Mouse (Mus musculus): ENCODE measurements around the gene Atp13a4. TPM values are rescaled to one million over a fixed set of nuclear protein-coding genes. Genes with fewer than 3 reads are reported as not detected.

Atp13a4 gene
- total RNA-seq (2014; rRNA removed) (2.8 and 7.2 TPM in 2 replicates), polyA plus RNA-seq (2015; fragmentation: Nextera tagmentation; extraction: Ambion mirVana) (5.1 and 5.7 TPM in 2 replicates)

DNA sequence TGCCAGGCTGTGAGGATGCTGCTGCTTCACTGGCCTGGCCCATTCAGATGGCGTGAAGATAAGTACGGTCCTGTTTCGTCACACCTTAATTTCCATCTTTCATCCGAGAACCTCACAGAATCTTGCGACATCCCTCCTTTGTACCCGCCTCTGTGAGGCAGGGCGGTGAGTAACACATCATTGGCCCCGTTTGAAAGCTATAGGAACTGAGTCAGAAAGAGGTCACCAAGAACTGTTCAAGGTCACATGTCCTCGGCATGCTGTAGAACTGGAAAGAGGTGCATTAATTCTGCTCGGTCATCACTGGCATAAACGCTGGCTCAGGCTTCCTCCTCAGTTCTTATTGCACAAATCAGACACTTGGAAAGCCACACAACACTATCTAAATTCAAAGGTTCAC is at the start of gene Atp13a4:
Atp13a4 (minus strand) TSS at position 36 of the 400 bp plus-strand sequence.
- H3K27ac ChIP-seq: no peak within 1 kb of the TSS
- H3K27me3 ChIP-seq (ENCODE audit: insufficient read depth, low read length): no peaks in the 10 kb centered on the region
- H3K4me2 ChIP-seq (ENCODE audit: low read depth, low read length): no peak within 1 kb of the TSS
- no peak for ATAC-seq
- no peak for TF ChIP-seq CTCF (IDR thresholded peaks at IDR 0.05; ENCODE audit: low read depth)
- H3K36me3 ChIP-seq (ENCODE audit: insufficient read depth, low read length): no peaks in the 10 kb centered on the region
- 79% methylated on average over 11 of the region's 11 CpGs for WGBS
- no peaks in the 10 kb centered on the region for H3K9me3 ChIP-seq (ENCODE audit: low read length)
- no peak within 1 kb of the TSS for H3K9ac ChIP-seq (replicated peaks; ENCODE audit: low read length)
- DNase-seq (ENCODE audit: low spot score): no peak
- H3K4me3 ChIP-seq (ENCODE audit: low read length): no peak within 1 kb of the TSS
- H3K4me1 ChIP-seq (ENCODE audit: insufficient read depth, low read length): no peaks in the 10 kb centered on the region

DNA sequence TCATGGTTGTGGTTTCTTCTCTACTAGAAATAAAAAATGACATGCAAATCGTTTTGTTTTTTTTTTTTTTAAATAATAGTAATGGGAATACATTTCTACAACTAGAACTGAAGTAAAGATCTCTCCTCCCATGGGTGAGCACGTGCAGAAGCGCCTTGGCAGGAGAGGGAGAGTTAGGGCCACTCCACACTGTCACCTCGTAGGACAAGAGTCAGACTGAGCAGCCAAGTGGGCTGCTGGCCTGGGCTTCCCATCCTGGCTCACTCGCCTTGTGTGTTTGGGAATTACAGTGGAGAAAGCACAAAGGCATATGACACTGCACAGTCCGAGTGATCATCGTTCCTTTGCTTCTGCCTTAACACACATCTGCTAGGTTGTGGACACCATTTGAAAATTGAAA is 47.5 kb upstream of the Atp13a4 start:
- WGBS: 85% methylated on average over 7 of the region's 7 CpGs
- ATAC-seq (no peak), DNase-seq (ENCODE audit: low spot score) (no peak)
- H3K36me3 ChIP-seq (ENCODE audit: insufficient read depth, low read length): peaks cover 33% of the 10 kb centered on the region
- H3K9ac ChIP-seq (replicated peaks; ENCODE audit: low read length): no peak overlapping the region
- H3K27me3 ChIP-seq (ENCODE audit: insufficient read depth, low read length): no peaks in the 10 kb centered on the region
- H3K4me3 ChIP-seq (ENCODE audit: low read length): no peak overlapping the region
- no peaks in the 10 kb centered on the region for H3K9me3 ChIP-seq (ENCODE audit: low read length)
- H3K4me2 ChIP-seq (ENCODE audit: low read depth, low read length): no peak overlapping the region
- H3K4me1 ChIP-seq (ENCODE audit: insufficient read depth, low read length): no peaks in the 10 kb centered on the region
- no peak overlapping the region for H3K27ac ChIP-seq
- no peak for TF ChIP-seq CTCF (IDR thresholded peaks at IDR 0.05; ENCODE audit: low read depth)

DNA sequence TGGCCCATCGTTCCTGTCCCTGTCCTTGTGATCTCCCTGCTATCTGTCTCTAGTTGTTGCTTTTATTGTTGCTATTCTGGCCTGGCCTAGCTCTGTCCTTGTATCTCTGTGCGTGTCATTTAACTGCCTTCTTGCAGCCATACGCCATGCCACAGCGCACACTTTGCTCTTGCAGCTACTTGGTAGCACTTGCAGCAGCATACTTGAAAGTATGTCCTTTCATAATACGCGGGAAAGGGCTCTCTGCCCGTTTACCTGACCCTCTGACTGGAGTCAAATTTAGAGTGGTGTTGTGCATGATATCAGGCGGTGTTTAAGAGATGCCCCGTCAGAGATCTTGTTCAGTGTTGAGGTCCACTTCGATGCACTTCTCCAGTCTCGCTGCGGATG is 35.1 kb upstream of the Atp13a4 start:
- Histone ChIP-seq H3K4me2 (ENCODE audit: low read depth, low read length) (peak overlapping the region; percentile 84), H3K4me1 (ENCODE audit: insufficient read depth, low read length) (peaks cover 6% of the 10 kb centered on the region; the same call in 1 of the 2 replicates), H3K36me3 (ENCODE audit: insufficient read depth, low read length) (no peaks in the 10 kb centered on the region), H3K9me3 (ENCODE audit: low read length) (no peaks in the 10 kb centered on the region), H3K9ac (replicated peaks; ENCODE audit: low read length) (peak overlapping the region; percentile 93), H3K4me3 (ENCODE audit: low read length) (peak overlapping the region; percentile 99), H3K27ac (peak overlapping the region; percentile 73; the same call in 1 of the 2 replicates), H3K27me3 (ENCODE audit: insufficient read depth, low read length) (no peaks in the 10 kb centered on the region)
- DNase-seq (ENCODE audit: low spot score): peak; percentile 5
- ATAC-seq: 0 out of 2 replicates have a peak, but pooled peaks have one; percentile 27
- 7% methylated on average over 12 of the region's 12 CpGs for WGBS
- TF ChIP-seq CTCF (IDR thresholded peaks at IDR 0.05; ENCODE audit: low read depth): no peak

DNA sequence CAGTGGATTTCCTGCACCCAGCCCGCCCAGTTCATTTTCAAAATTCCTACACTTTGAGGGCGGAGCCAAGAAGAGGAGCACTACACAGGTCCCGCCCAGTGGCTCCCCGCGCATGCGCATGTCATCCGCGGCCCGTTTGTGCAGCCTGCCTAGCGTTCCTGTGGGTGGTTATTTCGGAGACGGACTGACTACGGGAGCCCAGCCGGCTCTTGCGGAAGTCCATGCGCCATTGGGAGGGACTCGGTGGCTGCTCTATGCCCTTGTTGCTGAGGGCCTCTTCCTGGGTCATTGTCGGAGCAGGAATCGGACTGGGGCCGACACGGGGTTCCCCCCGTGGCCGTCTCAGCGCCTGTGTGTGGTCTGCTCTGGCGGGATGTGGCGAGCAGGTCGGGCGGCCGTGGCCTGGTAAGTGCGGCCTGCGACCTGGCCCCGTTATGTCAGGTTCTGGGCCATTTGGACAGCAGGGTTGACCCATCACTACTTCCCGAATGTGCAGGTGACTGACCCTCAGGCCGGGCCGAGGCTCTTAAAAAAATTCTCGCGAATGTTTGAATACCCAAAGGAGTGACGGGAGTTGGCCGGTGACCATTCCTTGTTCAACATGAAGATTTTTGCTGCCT is 34.6 kb upstream of the Atp13a4 start, which contains the start of gene Opa1:
Opa1 (plus strand) TSS at position 168 of the 620 bp plus-strand sequence.
- H3K4me2 ChIP-seq (ENCODE audit: low read depth, low read length): peak within 1 kb of the TSS; percentile 84
- under 1% methylated on average over 39 of the region's 39 CpGs for WGBS
- peaks cover 6% of the 10 kb centered on the region; the same call in 1 of the 2 replicates for H3K4me1 ChIP-seq (ENCODE audit: insufficient read depth, low read length)
- H3K9ac ChIP-seq (replicated peaks; ENCODE audit: low read length): peak within 1 kb of the TSS; percentile 93
- no peaks in the 10 kb centered on the region for H3K36me3 ChIP-seq (ENCODE audit: insufficient read depth, low read length)
- ATAC-seq: peak; percentile 99
- peak within 1 kb of the TSS; percentile 99 for H3K4me3 ChIP-seq (ENCODE audit: low read length)
- H3K9me3 ChIP-seq (ENCODE audit: low read length): no peaks in the 10 kb centered on the region
- TF ChIP-seq CTCF (IDR thresholded peaks at IDR 0.05; ENCODE audit: low read depth): no peak; the same call in 1 of the 2 replicates
- DNase-seq (ENCODE audit: low spot score): peak; percentile 97
- no peaks in the 10 kb centered on the region for H3K27me3 ChIP-seq (ENCODE audit: insufficient read depth, low read length)
- peak within 1 kb of the TSS; percentile 73 for H3K27ac ChIP-seq

DNA sequence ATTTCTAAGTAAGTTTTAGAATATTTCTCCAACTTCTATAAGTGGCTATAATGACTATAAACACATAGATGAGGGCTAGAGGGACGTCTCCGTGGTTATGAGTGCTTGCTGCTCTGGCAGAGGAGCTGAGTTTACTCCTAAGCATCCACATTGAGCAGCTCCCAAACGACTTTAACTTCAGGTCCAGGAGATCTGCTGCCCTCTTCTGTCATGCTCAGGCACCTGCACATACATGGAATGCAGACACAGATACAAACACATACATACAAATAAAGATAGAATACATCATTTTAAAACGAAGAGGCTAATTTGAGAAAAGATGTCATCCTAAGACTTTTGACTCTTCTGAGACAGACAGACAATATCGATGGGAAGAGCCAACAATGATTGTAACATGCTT is 31.0 kb upstream of the Atp13a4 start:
- 9% methylated on average over 5 of the region's 5 CpGs for WGBS
- no peaks in the 10 kb centered on the region for H3K27me3 ChIP-seq (ENCODE audit: insufficient read depth, low read length)
- peak; percentile 85 for TF ChIP-seq CTCF (IDR thresholded peaks at IDR 0.05; ENCODE audit: low read depth)
- no peak overlapping the region for H3K9ac ChIP-seq (replicated peaks; ENCODE audit: low read length)
- no peak overlapping the region for H3K4me3 ChIP-seq (ENCODE audit: low read length)
- ATAC-seq: 0 out of 2 replicates have a peak, but pooled peaks have one; percentile 39
- H3K9me3 ChIP-seq (ENCODE audit: low read length): no peaks in the 10 kb centered on the region
- no peak overlapping the region for H3K27ac ChIP-seq
- no peaks in the 10 kb centered on the region for H3K36me3 ChIP-seq (ENCODE audit: insufficient read depth, low read length)
- H3K4me1 ChIP-seq (ENCODE audit: insufficient read depth, low read length): peaks cover 4% of the 10 kb centered on the region; the same call in 1 of the 2 replicates
- H3K4me2 ChIP-seq (ENCODE audit: low read depth, low read length): no peak overlapping the region
- peak; percentile 79 for DNase-seq (ENCODE audit: low spot score)

DNA sequence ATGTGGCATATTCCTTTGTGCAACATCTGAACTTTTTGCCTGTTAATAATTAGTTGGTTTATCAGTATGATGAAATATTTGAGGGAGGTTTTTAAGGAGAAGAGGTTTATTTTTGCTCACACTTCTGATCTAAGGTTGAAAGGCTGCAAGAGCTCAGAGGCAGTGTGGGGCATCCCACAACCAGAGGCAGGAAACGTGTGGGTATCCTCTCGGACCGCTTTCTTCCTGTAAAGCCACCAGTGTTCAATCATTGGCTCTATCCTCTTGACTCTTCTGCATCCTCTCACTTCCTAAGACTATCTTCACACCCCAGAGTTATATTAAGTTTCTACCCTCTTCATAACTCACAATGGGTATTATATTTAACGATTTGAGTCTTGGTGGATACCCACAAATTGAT is 29.3 kb upstream of the Atp13a4 start:
- Histone ChIP-seq H3K4me1 (ENCODE audit: insufficient read depth, low read length) (no peaks in the 10 kb centered on the region), H3K9ac (replicated peaks; ENCODE audit: low read length) (no peak overlapping the region), H3K36me3 (ENCODE audit: insufficient read depth, low read length) (no peaks in the 10 kb centered on the region), H3K9me3 (ENCODE audit: low read length) (no peaks in the 10 kb centered on the region), H3K27ac (no peak overlapping the region), H3K4me3 (ENCODE audit: low read length) (no peak overlapping the region), H3K27me3 (ENCODE audit: insufficient read depth, low read length) (no peaks in the 10 kb centered on the region), H3K4me2 (ENCODE audit: low read depth, low read length) (no peak overlapping the region)
- DNase-seq (ENCODE audit: low spot score) (no peak), ATAC-seq (no peak)
- WGBS: 72% methylated on average over 4 of the region's 4 CpGs
- no peak for TF ChIP-seq CTCF (IDR thresholded peaks at IDR 0.05; ENCODE audit: low read depth)

DNA sequence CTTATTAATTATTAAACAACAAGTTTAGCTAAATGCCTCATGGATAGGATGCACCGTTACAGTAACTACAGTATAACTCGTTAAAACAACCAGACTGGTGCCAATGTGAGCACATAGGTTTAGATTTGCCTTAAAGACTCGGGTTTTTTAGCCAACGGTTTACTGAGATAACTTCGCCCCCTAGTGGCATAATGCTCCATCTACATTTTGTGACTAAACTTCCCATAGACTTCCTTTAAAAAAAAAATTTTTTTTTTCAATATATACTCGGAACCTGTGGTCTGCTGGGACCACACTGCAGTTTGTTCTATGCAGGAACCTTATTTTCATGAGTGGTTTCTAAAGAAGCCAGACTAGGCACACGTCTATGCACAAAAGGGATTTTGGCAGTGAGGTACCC is 16.2 kb upstream of the Atp13a4 start:
- 0 out of 2 replicates have a peak, but pooled peaks have one; percentile 21 for ATAC-seq
- Histone ChIP-seq H3K9ac (replicated peaks; ENCODE audit: low read length) (no peak overlapping the region), H3K4me2 (ENCODE audit: low read depth, low read length) (peak overlapping the region; percentile 43), H3K36me3 (ENCODE audit: insufficient read depth, low read length) (no peaks in the 10 kb centered on the region), H3K27ac (no peak overlapping the region), H3K4me3 (ENCODE audit: low read length) (0 out of 2 replicates have a peak overlapping the region, but pooled peaks have one; percentile 8), H3K4me1 (ENCODE audit: insufficient read depth, low read length) (no peaks in the 10 kb centered on the region), H3K27me3 (ENCODE audit: insufficient read depth, low read length) (no peaks in the 10 kb centered on the region), H3K9me3 (ENCODE audit: low read length) (no peaks in the 10 kb centered on the region)
- peak; percentile 83 for TF ChIP-seq CTCF (IDR thresholded peaks at IDR 0.05; ENCODE audit: low read depth)
- WGBS: 4% methylated on average over 7 of the region's 7 CpGs
- peak; percentile 93 for DNase-seq (ENCODE audit: low spot score)

Measured in hindbrain, postnatal 0 days (tissue).